Mouse (Mus musculus): ENCODE results near the gene Ndufa13. TPM values are rescaled to one million over a fixed set of nuclear protein-coding genes. Genes with fewer than 3 reads are reported as not detected.

The Ndufa13 gene
- polyA plus RNA-seq, 1 experiment from 2014 or later: 159 TPM

DNA sequence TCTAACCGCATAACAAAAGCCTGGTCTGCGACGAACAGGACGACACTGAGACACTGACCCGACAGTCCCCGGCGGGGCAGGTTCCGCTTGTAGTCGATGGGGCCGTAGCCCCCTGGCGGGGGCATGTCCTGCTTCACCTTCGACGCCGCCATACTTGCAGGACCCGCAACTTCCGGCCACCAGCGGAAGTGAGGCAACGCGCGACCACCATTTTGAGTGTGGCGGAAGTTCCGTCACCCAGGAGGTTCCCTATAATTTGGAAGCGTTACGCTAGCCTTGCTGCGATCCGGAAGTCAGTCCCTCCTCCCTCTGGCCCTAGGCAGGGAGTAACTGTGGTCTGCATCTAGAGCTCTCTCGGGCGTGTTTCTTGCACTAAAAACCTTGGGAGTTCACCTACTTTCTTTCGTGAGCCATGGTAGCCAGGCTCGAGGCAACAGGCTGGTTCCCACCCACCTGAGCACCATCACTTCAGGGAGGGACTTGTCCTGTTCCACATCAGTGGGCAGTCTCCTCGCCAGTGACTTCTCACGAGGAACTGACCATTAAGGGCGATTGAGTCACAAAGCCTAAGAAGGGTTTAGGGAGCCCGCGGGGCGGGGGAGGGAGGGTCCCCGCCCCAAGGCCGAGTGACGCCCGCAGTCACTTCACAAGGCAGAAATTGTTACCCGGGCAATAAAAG is 735 bp downstream of the Ndufa13 start:
- peaks cover 24% of the 10 kb centered on the region for H3K4me1 ChIP-seq (replicated peaks; ENCODE audit: control insufficient read depth, insufficient read depth, low read length)
- peak overlapping the region; percentile 84 for H3K4me3 ChIP-seq (ENCODE audit: low read depth, low read length)
- H3K9ac ChIP-seq (ENCODE audit: low read depth, low read length): peak overlapping the region; percentile 88
- no peaks in the 10 kb centered on the region for H3K9me3 ChIP-seq (ENCODE audit: control insufficient read depth, low read length)
- WGBS: 2% methylated on average over 41 of the region's 41 CpGs
- peak overlapping the region; percentile 98 for H3K27ac ChIP-seq (ENCODE audit: low read depth, low read length)
- no peaks in the 10 kb centered on the region for H3K27me3 ChIP-seq (replicated peaks; ENCODE audit: control insufficient read depth, insufficient read depth, low read length)
- ATAC-seq (replicated peaks; ENCODE audit: low FRiP score) (peak; percentile 77), DNase-seq (ENCODE audit: low spot score) (peak; percentile 99)
- H3K4me2 ChIP-seq: peak overlapping the region; percentile 96
- H3K36me3 ChIP-seq (ENCODE audit: control insufficient read depth, insufficient read depth, low read length): peaks cover 14% of the 10 kb centered on the region

GRCm38 (mm10) chr8:69900895-69901451 is 1.4 kb downstream of the Ndufa13 start:
- peak overlapping the region; percentile 88 for H3K9ac ChIP-seq (ENCODE audit: low read depth, low read length)
- no peaks in the 10 kb centered on the region for H3K9me3 ChIP-seq (ENCODE audit: control insufficient read depth, low read length)
- peak overlapping the region; percentile 84 for H3K4me3 ChIP-seq (ENCODE audit: low read depth, low read length)
- peak overlapping the region; percentile 96 for H3K4me2 ChIP-seq
- H3K27me3 ChIP-seq (replicated peaks; ENCODE audit: control insufficient read depth, insufficient read depth, low read length): no peaks in the 10 kb centered on the region
- H3K36me3 ChIP-seq (ENCODE audit: control insufficient read depth, insufficient read depth, low read length): peaks cover 15% of the 10 kb centered on the region
- ATAC-seq (replicated peaks; ENCODE audit: low FRiP score) (no peak; the same call in 1 of the 2 replicates), DNase-seq (ENCODE audit: low spot score) (no peak)
- WGBS: 13% methylated on average over 12 of the region's 12 CpGs
- peak overlapping the region; percentile 98 for H3K27ac ChIP-seq (ENCODE audit: low read depth, low read length)
- H3K4me1 ChIP-seq (replicated peaks; ENCODE audit: control insufficient read depth, insufficient read depth, low read length): peaks cover 24% of the 10 kb centered on the region

DNA sequence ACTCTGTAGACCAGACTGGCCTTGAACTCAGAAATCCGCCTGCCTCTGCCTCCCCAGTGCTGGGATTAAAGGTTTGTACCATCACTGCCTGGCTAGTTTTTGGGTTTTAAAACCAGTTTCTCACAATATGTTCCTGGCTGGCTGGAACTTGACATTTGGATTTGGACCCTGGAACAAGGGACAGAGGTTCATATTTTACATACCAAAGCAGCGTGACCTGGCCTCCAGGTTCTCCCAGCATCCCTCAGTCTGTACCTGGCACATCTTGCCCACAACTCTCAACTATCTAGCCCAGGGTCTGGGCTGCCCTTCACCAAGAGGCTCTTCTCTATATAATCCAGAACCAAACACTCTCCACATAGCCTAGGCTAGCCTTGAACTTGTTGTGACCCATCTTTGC is 2.5 kb downstream of the Ndufa13 start:
- 86% methylated on average over 2 of the region's 2 CpGs for WGBS
- Histone ChIP-seq H3K27ac (ENCODE audit: low read depth, low read length) (no peak overlapping the region), H3K9ac (ENCODE audit: low read depth, low read length) (peak overlapping the region; percentile 88; the same call in 1 of the 2 replicates), H3K9me3 (ENCODE audit: control insufficient read depth, low read length) (no peaks in the 10 kb centered on the region), H3K36me3 (ENCODE audit: control insufficient read depth, insufficient read depth, low read length) (peaks cover 19% of the 10 kb centered on the region), H3K27me3 (replicated peaks; ENCODE audit: control insufficient read depth, insufficient read depth, low read length) (no peaks in the 10 kb centered on the region), H3K4me2 (peak overlapping the region; percentile 96), H3K4me1 (replicated peaks; ENCODE audit: control insufficient read depth, insufficient read depth, low read length) (peaks cover 26% of the 10 kb centered on the region), H3K4me3 (ENCODE audit: low read depth, low read length) (peak overlapping the region; percentile 84; the same call in 1 of the 2 replicates)
- DNase-seq (ENCODE audit: low spot score): no peak
- ATAC-seq (replicated peaks; ENCODE audit: low FRiP score): no peak

GRCm38 (mm10) chr8:69897857-69898256 is 4.5 kb downstream of the Ndufa13 start:
- Histone ChIP-seq H3K27me3 (replicated peaks; ENCODE audit: control insufficient read depth, insufficient read depth, low read length) (no peaks in the 10 kb centered on the region), H3K36me3 (ENCODE audit: control insufficient read depth, insufficient read depth, low read length) (peaks cover 28% of the 10 kb centered on the region), H3K9me3 (ENCODE audit: control insufficient read depth, low read length) (no peaks in the 10 kb centered on the region), H3K9ac (ENCODE audit: low read depth, low read length) (no peak overlapping the region), H3K4me3 (ENCODE audit: low read depth, low read length) (no peak overlapping the region), H3K27ac (ENCODE audit: low read depth, low read length) (peak overlapping the region; percentile 32; the same call in 1 of the 2 replicates), H3K4me1 (replicated peaks; ENCODE audit: control insufficient read depth, insufficient read depth, low read length) (peaks cover 20% of the 10 kb centered on the region), H3K4me2 (no peak overlapping the region; the same call in 1 of the 2 replicates)
- DNase-seq (ENCODE audit: low spot score) (no peak), ATAC-seq (replicated peaks; ENCODE audit: low FRiP score) (no peak)
- WGBS: 91% methylated on average over 6 of the region's 6 CpGs

DNA sequence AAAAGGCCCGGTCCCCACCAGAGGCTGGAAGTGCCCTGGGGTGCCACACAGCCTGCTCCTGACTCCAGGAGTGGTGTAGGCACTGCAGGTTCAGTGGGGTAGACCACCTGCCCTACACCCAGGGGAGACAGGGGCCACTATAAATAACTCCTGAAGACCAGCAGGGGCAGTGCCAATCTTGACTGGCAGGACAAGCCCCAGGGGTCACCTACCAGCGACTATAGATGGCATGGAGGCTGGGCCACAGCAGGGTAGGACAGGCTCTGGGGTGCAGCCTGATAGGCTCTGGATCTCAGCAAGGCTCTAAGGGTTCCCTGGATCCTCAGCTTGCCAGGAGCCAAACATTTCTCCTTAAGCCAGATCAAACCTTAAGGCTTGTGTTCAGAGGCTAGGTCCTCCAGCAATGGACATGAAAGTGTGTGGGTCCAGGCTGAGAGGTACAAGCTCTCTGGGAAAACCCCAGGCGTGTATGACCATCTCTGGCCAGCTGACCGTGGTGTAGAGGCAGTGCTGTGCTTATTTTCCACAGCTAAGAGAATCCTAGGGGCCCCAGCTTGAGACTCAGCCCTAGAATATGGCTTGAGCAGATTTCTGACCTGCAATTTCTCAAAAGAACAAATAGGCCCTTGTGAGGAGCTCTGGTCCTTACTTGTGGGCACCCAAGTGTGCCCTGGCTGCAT is 6.4 kb downstream of the Ndufa13 start:
- ATAC-seq (replicated peaks; ENCODE audit: low FRiP score) (no peak), DNase-seq (ENCODE audit: low spot score) (no peak)
- H3K4me1 ChIP-seq (replicated peaks; ENCODE audit: control insufficient read depth, insufficient read depth, low read length): peaks cover 20% of the 10 kb centered on the region
- WGBS: 76% methylated on average over 4 of the region's 4 CpGs
- no peaks in the 10 kb centered on the region for H3K9me3 ChIP-seq (ENCODE audit: control insufficient read depth, low read length)
- H3K27me3 ChIP-seq (replicated peaks; ENCODE audit: control insufficient read depth, insufficient read depth, low read length): peaks cover 3% of the 10 kb centered on the region; the same call in 1 of the 2 replicates
- no peak overlapping the region for H3K4me2 ChIP-seq
- H3K9ac ChIP-seq (ENCODE audit: low read depth, low read length): no peak overlapping the region
- peaks cover 28% of the 10 kb centered on the region for H3K36me3 ChIP-seq (ENCODE audit: control insufficient read depth, insufficient read depth, low read length)
- no peak overlapping the region for H3K27ac ChIP-seq (ENCODE audit: low read depth, low read length)
- H3K4me3 ChIP-seq (ENCODE audit: low read depth, low read length): no peak overlapping the region

- Histone ChIP-seq H3K36me3 (ENCODE audit: control insufficient read depth, insufficient read depth, low read length) (peaks cover 28% of the 10 kb centered on the region), H3K27me3 (replicated peaks; ENCODE audit: control insufficient read depth, insufficient read depth, low read length) (peaks cover 13% of the 10 kb centered on the region), H3K4me1 (replicated peaks; ENCODE audit: control insufficient read depth, insufficient read depth, low read length) (peaks cover 10% of the 10 kb centered on the region), H3K9me3 (ENCODE audit: control insufficient read depth, low read length) (no peaks in the 10 kb centered on the region), H3K4me2 (no peak overlapping the region), H3K27ac (ENCODE audit: low read depth, low read length) (no peak overlapping the region), H3K9ac (ENCODE audit: low read depth, low read length) (no peak overlapping the region), H3K4me3 (ENCODE audit: low read depth, low read length) (no peak overlapping the region)
- DNase-seq (ENCODE audit: low spot score) (no peak), ATAC-seq (replicated peaks; ENCODE audit: low FRiP score) (no peak)
- 73% methylated on average over 6 of the region's 6 CpGs for WGBS
Observed at GRCm38 (mm10) chr8:69894836-69895332, 7.5 kb downstream of the Ndufa13 start.

- peak; percentile 61 for DNase-seq (ENCODE audit: low spot score)
- peaks cover 23% of the 10 kb centered on the region for H3K27me3 ChIP-seq (replicated peaks; ENCODE audit: control insufficient read depth, insufficient read depth, low read length)
- H3K9me3 ChIP-seq (ENCODE audit: control insufficient read depth, low read length): no peaks in the 10 kb centered on the region
- H3K27ac ChIP-seq (ENCODE audit: low read depth, low read length): no peak overlapping the region
- no peak overlapping the region for H3K4me3 ChIP-seq (ENCODE audit: low read depth, low read length)
- peaks cover 16% of the 10 kb centered on the region for H3K4me1 ChIP-seq (replicated peaks; ENCODE audit: control insufficient read depth, insufficient read depth, low read length)
- peak; percentile 40; the same call in 1 of the 2 replicates for ATAC-seq (replicated peaks; ENCODE audit: low FRiP score)
- H3K36me3 ChIP-seq (ENCODE audit: control insufficient read depth, insufficient read depth, low read length): peaks cover 28% of the 10 kb centered on the region
- no peak overlapping the region for H3K9ac ChIP-seq (ENCODE audit: low read depth, low read length)
- 55% methylated on average over 17 of the region's 17 CpGs for WGBS
- no peak overlapping the region for H3K4me2 ChIP-seq
Observed at GRCm38 (mm10) chr8:69893863-69894262, 8.5 kb downstream of the Ndufa13 start.

- H3K4me3 ChIP-seq (ENCODE audit: low read depth, low read length): no peak overlapping the region
- peaks cover 54% of the 10 kb centered on the region for H3K27me3 ChIP-seq (replicated peaks; ENCODE audit: control insufficient read depth, insufficient read depth, low read length)
- peaks cover 12% of the 10 kb centered on the region for H3K4me1 ChIP-seq (replicated peaks; ENCODE audit: control insufficient read depth, insufficient read depth, low read length)
- no peak overlapping the region for H3K9ac ChIP-seq (ENCODE audit: low read depth, low read length)
- H3K36me3 ChIP-seq (ENCODE audit: control insufficient read depth, insufficient read depth, low read length): peaks cover 12% of the 10 kb centered on the region
- ATAC-seq (replicated peaks; ENCODE audit: low FRiP score) (no peak), DNase-seq (ENCODE audit: low spot score) (no peak)
- no peak overlapping the region for H3K27ac ChIP-seq (ENCODE audit: low read depth, low read length)
- WGBS: 44% methylated on average over 19 of the region's 19 CpGs
- no peak overlapping the region for H3K4me2 ChIP-seq
- H3K9me3 ChIP-seq (ENCODE audit: control insufficient read depth, low read length): no peaks in the 10 kb centered on the region
Observed at GRCm38 (mm10) chr8:69890813-69891241, 11.5 kb downstream of the Ndufa13 start.

Data from liver, embryonic 11.5 days (tissue).